Mouse (Mus musculus): ENCODE measurements around the gene Tenm4.

Tenm4 gene

GRCm38 (mm10) chr7:96474560-96475089 is 303.6 kb downstream of the Tenm4 start:
- DNase-seq (ENCODE audit: low spot score in 2 of 2) = peak; percentile 86 to 91

- no peak for DNase-seq (ENCODE audit: low spot score in 2 of 2)
Measured at GRCm38 (mm10) chr7:96476987-96477613, 306.1 kb downstream of the Tenm4 start.

GRCm38 (mm10) chr7:96479139-96479538 is 308.1 kb downstream of the Tenm4 start:
- no peak for DNase-seq (ENCODE audit: low spot score in 2 of 2)

GRCm38 (mm10) chr7:96480351-96480983 is 309.4 kb downstream of the Tenm4 start:
- DNase-seq (ENCODE audit: low spot score in 2 of 2) = no peak

- DNase-seq (ENCODE audit: low spot score in 2 of 2) = no peak
Measured at GRCm38 (mm10) chr7:96482953-96483352, 311.9 kb downstream of the Tenm4 start.

- no peak for DNase-seq (ENCODE audit: low spot score in 2 of 2)
Measured at GRCm38 (mm10) chr7:96484006-96484581, 313.0 kb downstream of the Tenm4 start.

GRCm38 (mm10) chr7:96489348-96490076 is 318.5 kb downstream of the Tenm4 start:
- DNase-seq (ENCODE audit: low spot score in 2 of 2) = no peak

GRCm38 (mm10) chr7:96491896-96492295 is 320.9 kb downstream of the Tenm4 start:
- no peak for DNase-seq (ENCODE audit: low spot score in 2 of 2)

GRCm38 (mm10) chr7:96492696-96493095 is 321.6 kb downstream of the Tenm4 start:
- no peak for DNase-seq (ENCODE audit: low spot score in 2 of 2)

- peak in 1 of 2 experiments; percentile 46 for DNase-seq (ENCODE audit: low spot score in 2 of 2)
Measured at GRCm38 (mm10) chr7:96494057-96494456, 323.0 kb downstream of the Tenm4 start.

- DNase-seq (ENCODE audit: low spot score in 2 of 2) = no peak
Measured at GRCm38 (mm10) chr7:96500108-96500507, 329.1 kb downstream of the Tenm4 start.

- DNase-seq (ENCODE audit: low spot score in 2 of 2) = peak; percentile 57 to 61
Measured at GRCm38 (mm10) chr7:96500797-96501196, 329.8 kb downstream of the Tenm4 start.

GRCm38 (mm10) chr7:96502321-96502973 is 331.4 kb downstream of the Tenm4 start:
- DNase-seq (ENCODE audit: low spot score in 2 of 2) = no peak

- no peak for DNase-seq (ENCODE audit: low spot score in 2 of 2)
Measured at GRCm38 (mm10) chr7:96505538-96505937, 334.5 kb downstream of the Tenm4 start.

- DNase-seq (ENCODE audit: low spot score in 2 of 2) = no peak
Measured at GRCm38 (mm10) chr7:96507046-96507445, 336.0 kb downstream of the Tenm4 start.

GRCm38 (mm10) chr7:96510396-96510795 is 339.4 kb downstream of the Tenm4 start:
- no peak for DNase-seq (ENCODE audit: low spot score in 2 of 2)

- DNase-seq (ENCODE audit: low spot score in 2 of 2) = no peak
Measured at GRCm38 (mm10) chr7:96511018-96511609, 340.1 kb downstream of the Tenm4 start.

GRCm38 (mm10) chr7:96511953-96512511 is 341.0 kb downstream of the Tenm4 start:
- no peak for DNase-seq (ENCODE audit: low spot score in 2 of 2)

GRCm38 (mm10) chr7:96519216-96519615 is 348.2 kb downstream of the Tenm4 start:
- no peak for DNase-seq (ENCODE audit: low spot score in 2 of 2)

GRCm38 (mm10) chr7:96521956-96522355 is 350.9 kb downstream of the Tenm4 start:
- DNase-seq (ENCODE audit: low spot score in 2 of 2) = peak; percentile 61 to 64

- no peak for DNase-seq (ENCODE audit: low spot score in 2 of 2)
Measured at GRCm38 (mm10) chr7:96523673-96524072, 352.6 kb downstream of the Tenm4 start.

Measured in right cerebral cortex, adult 2 months (tissue).